Mouse (Mus musculus) spleen, postnatal 14 days (tissue): ENCODE data around the gene Hk2.
"Not testable (repeated sequence)": the region's sequence is repeated elsewhere in the genome, so short reads cannot be mapped to it uniquely, and the experiment has no call there.

Experiments
- DNase-seq, 2 experiments: peaks; one replicate each; pipeline ENCODE4 v3.0.0; 2021 to 2022; ENCODE audit warnings: low spot score in 2 of 2

The Hk2 gene

DNA sequence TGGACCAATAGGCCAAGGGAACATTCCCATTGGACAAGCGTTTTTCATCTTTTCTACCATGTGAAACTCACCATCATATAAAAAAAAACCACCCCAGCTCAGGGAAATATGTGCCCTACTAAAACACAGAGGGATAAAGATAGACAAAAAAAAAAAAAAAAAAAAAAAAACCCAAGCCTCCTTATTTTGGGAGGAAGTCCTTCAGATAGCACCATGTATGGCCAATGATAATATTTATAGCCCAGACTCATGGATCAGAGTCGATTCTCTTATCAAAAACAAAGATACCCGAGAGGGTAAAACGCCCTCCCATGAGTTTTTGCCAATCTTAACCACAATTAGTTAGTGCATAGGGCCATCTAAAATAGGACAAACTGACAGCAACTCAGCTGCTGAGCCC, 84.8 kb downstream of the Hk2 start:
- no peak for DNase-seq

DNA sequence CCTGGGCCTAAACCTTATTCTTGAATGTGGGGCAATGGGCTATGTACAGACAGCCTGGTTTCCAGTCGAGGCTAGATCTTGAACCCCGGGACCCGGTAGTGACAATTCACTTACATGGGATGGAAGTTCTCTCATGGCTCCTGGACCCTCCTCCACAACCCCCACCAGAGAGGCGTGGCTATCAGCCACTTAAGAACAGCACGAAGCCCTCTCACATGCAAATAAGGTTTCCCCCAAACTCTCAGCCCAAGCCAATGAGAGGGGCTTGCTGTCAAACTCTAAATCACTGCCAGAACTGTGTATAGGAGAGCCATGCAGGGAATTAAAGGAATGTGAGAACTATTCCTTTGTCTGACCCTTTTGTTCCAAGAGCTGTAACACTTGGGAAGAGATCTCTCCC, 85.7 kb downstream of the Hk2 start:
- not testable (repeated sequence) for DNase-seq

DNA sequence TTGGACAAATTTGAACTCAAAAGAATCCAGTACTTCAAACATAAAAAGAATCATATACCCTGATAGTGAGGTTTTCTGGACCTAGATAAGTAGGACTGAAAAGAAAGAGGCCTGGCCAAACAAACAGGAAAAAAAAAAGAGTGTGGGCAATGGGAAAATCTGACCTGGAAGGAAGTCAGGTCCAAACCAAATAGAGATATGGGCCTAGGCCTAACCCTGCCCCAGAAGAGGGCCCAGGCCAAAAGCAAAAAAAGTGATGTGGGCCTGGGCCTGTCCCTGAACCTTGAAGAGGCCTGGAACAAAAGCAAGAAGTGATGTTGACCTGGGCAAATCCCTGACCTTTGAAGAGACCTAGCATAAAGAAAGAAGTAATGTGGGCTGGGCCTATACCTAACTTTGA, 90.1 kb downstream of the Hk2 start:
- DNase-seq: no peak

DNA sequence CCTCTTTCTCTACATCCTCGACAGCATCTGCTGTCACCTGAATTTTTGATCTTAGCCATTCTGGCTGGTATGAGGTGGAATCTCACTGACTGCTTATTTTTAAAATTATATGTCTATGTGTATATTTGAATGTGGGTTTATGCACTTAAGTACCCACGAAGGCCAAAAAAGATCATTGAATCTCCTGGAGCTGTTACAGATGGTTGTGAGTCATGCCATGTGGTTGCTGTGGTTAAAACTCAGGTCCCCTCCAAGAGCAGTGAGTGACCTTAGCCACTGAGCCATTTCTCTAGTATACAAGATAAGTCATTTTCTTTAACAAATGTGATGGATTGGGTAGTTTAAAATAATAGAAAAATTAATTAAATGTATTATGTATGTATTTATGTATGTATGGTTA, 95.0 kb downstream of the Hk2 start:
- not testable (repeated sequence) for DNase-seq

DNA sequence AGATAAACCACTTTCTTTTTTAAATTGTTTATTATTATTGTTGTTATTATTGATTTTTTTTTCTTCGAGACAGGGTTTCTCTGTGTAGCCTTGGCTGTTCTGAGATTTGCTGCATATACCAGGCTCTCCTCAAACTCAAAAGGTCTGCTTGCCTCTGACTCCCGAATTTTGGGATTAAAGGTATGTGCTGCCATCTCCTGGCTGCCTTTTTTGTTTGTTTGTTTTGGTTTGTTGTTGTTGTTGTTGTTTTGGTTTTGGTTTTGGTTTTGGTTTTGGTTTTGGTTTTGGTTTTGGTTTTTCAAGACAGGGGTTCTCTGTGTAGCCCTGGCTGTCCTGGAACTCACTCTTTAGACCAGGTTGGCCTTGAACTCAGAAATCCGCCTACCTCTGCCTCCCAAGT, 96.6 kb downstream of the Hk2 start:
- DNase-seq: not testable (repeated sequence)
